Mouse (Mus musculus) cerebellum, adult 2 months (tissue): Measurements from ENCODE around the gene Mrgprg. TPM values are rescaled to one million over a fixed set of nuclear protein-coding genes. Genes with fewer than 3 reads are reported as not detected.

Experiments used
- DNase-seq, 2 experiments: peaks; one replicate each; pipeline ENCODE4 v3.0.0; 2021
- H3K27ac ChIP-seq: fragments of 200-500 bp; 2 replicates; pipeline ENCODE4 v1.5.1; 2012; ENCODE audit warnings: low read length, control low read depth, inconsistent platforms; ENCODE audit not compliant: insufficient read depth
- H3K27me3 ChIP-seq: fragments of 200-500 bp; 2 replicates; pipeline ENCODE4 v1.6.1; 2012; ENCODE audit warnings: inconsistent platforms, mild to moderate bottlenecking, low read length, moderate library complexity; ENCODE audit not compliant: control insufficient read depth, insufficient read depth
- H3K4me1 ChIP-seq: fragments of 200-500 bp; 2 replicates; pipeline ENCODE4 v1.6.1; 2011; ENCODE audit warnings: low read length; ENCODE audit not compliant: control insufficient read depth, insufficient read depth
- H3K4me3 ChIP-seq: fragments of 200-500 bp; replicated peaks from 2 replicates; pipeline ENCODE3; 2011; ENCODE audit warnings: mild to moderate bottlenecking, low read depth, low read length, control low read depth; ENCODE audit not compliant: insufficient read depth
- CTCF ChIP-seq: fragments of 200-500 bp; IDR thresholded peaks from 2 replicates; pipeline ENCODE4 v1.5.1; 2011; ENCODE audit warnings: low read depth, mild to moderate bottlenecking, control low read depth, low read length, moderate library complexity, borderline replicate concordance; ENCODE audit not compliant: insufficient read depth
- POLR2A ChIP-seq: fragments of 200-500 bp; IDR thresholded peaks from 2 replicates; pipeline ENCODE4 v1.6.1; 2011; ENCODE audit warnings: low read length, control low read depth, borderline replicate concordance; ENCODE audit not compliant: insufficient read depth
- WGBS: fragments of 180-500 bp; shearing (Covaris S2); methylation state at CpG from one replicate; pipeline ENCODE4 v1.1.7; 2018; 5-methylcytosine and 5-hydroxymethylcytosine counted together
- polyA plus RNA-seq: library from polyadenylated mRNA; depleted of rRNA; stranded (reverse); fragments of >200 nt; gene quantifications from 2 replicates; pipeline ENCODE4 v1.2.3, GENCODE M21; 2012; rRNA removed

The Mrgprg gene
- polyA plus RNA-seq, 1 experiment: not detected

DNA sequence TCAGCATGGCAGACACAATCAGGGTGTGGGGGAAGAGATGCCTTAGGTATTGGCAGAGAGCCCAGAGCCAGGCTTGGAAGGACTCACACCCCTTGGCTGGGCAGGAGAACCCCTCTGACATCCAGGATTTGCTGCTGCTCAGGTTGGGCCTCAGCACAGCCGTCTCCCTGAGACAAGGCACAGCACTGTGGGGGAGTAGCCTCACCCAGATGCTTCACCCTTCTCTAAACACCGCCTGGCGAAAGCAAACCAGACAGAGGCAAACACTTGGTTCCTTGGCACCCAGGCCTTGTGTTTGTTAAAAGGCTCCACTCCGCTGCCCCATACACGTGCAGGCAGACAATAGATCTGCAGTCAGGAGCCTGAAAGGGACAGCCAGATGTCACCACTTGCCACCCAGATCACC, 28.2 kb downstream of the Mrgprg start:
- TF ChIP-seq POLR2A: no peak
- TF ChIP-seq CTCF: no peak
- DNase-seq: no peak

DNA sequence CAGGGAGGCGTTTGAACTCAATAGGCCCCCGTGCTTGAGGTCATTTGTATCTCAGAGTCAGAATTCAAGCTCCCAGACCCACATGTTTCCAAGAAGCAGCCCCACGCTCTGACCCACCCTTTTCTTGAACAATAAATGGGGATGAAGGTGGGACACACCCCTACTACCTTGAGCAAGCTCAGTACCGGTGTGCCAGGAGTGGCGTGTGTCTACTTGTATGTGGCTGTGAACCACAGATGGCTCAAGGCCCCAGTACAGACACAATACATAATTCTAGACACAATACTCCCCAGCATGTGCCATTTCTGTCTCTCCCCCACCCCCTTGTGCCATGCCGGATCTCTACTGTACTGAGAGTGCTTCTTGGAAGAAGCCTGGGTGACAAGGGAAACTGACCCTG, 28.6 kb downstream of the Mrgprg start:
- no peak overlapping the region for H3K27ac ChIP-seq
- H3K4me3 ChIP-seq: no peak overlapping the region
- 83% methylated on average over 6 of the region's 6 CpGs for WGBS
- TF ChIP-seq CTCF: no peak
- H3K27me3 ChIP-seq: no peaks in the 10 kb centered on the region
- DNase-seq: no peak
- no peaks in the 10 kb centered on the region for H3K4me1 ChIP-seq

More for the DNA sequence above, 28.2 kb downstream of the Mrgprg start:
- Histone ChIP-seq H3K4me3 (no peak overlapping the region), H3K27me3 (no peaks in the 10 kb centered on the region), H3K27ac (no peak overlapping the region), H3K4me1 (no peaks in the 10 kb centered on the region)
- 69% methylated on average over 5 of the region's 5 CpGs for WGBS

DNA sequence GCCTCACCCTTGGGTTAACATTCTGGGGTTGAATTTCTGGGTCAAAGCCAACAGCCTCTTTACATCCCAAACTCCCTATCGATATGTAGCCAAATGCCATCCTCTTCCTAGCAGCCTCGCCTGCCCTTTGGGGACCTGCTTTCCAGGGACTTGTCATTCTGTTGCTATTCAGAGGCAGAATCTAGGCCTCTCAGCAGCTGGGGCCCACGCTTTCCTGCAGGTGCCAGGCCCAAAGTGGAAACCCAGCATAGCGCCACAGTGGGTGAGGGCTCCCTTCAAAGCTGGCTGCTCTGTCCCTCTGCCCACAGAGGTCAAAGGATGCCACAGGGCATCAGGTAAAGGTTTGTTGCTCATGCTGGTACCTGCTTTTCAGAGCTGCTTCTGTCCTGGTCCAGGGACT, 33.0 kb downstream of the Mrgprg start:
- Histone ChIP-seq H3K4me3 (no peak overlapping the region), H3K27me3 (no peaks in the 10 kb centered on the region), H3K4me1 (no peaks in the 10 kb centered on the region), H3K27ac (no peak overlapping the region)
- TF ChIP-seq CTCF (no peak), POLR2A (no peak)
- 72% methylated on average over 4 of the region's 4 CpGs for WGBS
- DNase-seq: no peak

DNA sequence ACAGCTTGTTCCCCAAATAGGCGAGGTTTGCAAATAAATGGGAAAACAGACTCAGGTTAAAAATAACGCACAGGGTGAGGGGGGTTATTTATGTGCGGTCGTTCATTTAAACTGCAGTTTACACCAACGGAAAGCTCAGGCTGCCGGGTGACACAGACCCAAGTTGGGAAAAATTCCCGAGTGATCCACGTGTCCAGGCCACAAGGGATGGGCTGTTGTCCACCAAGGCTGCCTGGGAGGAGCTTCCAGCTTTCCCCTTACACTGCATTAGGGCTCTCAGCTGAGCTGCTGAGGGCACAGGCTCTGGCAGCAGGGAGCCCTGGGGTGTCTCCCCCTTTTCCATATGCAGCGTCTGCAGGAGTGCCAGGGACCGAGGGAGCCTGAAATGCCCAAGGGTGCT, 36.9 kb downstream of the Mrgprg start:
- no peaks in the 10 kb centered on the region for H3K27me3 ChIP-seq
- no peak for DNase-seq
- no peak for TF ChIP-seq POLR2A
- no peak for TF ChIP-seq CTCF

DNA sequence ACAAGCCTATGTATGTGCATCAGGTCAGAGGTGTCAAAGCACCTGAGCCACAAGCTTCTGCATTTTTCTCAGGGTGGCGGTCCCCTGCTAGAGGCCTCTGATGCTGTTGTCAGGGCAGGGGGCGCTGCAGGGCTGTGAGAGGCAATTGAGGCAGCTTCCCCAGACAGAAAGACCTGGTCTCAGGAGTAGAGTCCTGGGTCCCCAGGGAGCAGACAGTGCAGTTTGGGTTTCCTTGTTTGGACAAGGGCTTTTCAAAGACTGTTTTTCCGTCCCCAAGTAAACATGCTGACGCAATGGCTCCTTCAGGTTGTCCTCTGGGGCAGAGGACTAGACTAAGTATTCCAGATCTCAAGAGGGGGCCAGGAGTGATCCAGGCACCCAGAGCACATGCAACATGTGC, 40.4 kb downstream of the Mrgprg start:
- WGBS: 96% methylated on average over 4 of the region's 4 CpGs

More for the DNA sequence above, 36.9 kb downstream of the Mrgprg start:
- H3K4me1 ChIP-seq: no peaks in the 10 kb centered on the region
- H3K4me3 ChIP-seq: no peak overlapping the region
- 78% methylated on average over 10 of the region's 10 CpGs for WGBS
- H3K27ac ChIP-seq: no peak overlapping the region

DNA sequence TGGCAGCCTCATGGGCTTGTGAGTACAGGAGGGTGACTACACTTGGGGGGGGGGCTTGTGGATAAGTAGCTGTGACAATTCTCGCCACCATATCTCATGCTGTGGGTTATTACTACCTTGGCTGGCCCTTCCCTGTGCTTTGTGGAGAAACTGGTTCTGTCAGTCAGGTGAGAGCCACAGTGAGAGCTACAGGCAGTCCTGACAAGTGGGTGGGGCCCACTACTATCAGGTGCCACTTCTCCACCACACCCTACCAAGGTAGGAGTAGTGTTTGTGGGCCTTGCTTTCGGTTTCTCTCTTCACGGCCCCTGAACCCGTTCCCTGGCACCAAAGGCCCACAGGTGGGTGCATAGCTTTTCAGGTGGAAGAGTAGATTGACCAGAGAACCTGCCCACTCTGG, 43.0 kb downstream of the Mrgprg start:
- 96% methylated on average over 4 of the region's 4 CpGs for WGBS
- no peak for DNase-seq
- Histone ChIP-seq H3K4me3 (no peak overlapping the region), H3K27me3 (no peaks in the 10 kb centered on the region), H3K4me1 (peaks cover 2% of the 10 kb centered on the region; the same call in 1 of the 2 replicates), H3K27ac (no peak overlapping the region)
- no peak for TF ChIP-seq POLR2A
- TF ChIP-seq CTCF: no peak

More for the DNA sequence above, 40.4 kb downstream of the Mrgprg start:
- Histone ChIP-seq H3K27ac (no peak overlapping the region), H3K27me3 (no peaks in the 10 kb centered on the region), H3K4me1 (peaks cover 2% of the 10 kb centered on the region; the same call in 1 of the 2 replicates), H3K4me3 (no peak overlapping the region)
- TF ChIP-seq POLR2A (no peak), CTCF (no peak)
- DNase-seq: no peak

DNA sequence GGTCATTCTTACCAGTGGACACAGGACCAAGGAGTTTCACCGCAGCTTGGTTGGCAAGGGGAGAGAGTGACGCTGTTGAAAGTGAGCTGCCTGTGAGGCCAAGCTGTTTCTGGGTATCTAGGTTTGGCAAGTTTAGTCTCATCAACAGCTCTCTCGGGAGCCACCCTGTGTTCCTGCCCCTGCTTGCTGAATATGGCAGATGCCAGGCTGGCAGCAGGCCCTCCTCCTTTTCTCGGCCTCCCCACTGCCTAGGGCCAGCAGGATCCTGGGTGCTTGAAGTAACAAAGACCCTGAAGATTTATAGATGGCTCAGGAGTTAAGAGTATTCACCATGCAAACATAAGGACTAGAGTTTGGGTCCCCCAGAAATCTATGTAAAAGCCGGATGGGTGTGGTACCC, 44.1 kb downstream of the Mrgprg start:
- peaks cover 2% of the 10 kb centered on the region; the same call in 1 of the 2 replicates for H3K4me1 ChIP-seq
- no peaks in the 10 kb centered on the region for H3K27me3 ChIP-seq
- no peak for TF ChIP-seq CTCF
- TF ChIP-seq POLR2A: no peak
- no peak overlapping the region for H3K4me3 ChIP-seq
- WGBS: 40% methylated on average over 5 of the region's 5 CpGs
- no peak for DNase-seq
- no peak overlapping the region for H3K27ac ChIP-seq

DNA sequence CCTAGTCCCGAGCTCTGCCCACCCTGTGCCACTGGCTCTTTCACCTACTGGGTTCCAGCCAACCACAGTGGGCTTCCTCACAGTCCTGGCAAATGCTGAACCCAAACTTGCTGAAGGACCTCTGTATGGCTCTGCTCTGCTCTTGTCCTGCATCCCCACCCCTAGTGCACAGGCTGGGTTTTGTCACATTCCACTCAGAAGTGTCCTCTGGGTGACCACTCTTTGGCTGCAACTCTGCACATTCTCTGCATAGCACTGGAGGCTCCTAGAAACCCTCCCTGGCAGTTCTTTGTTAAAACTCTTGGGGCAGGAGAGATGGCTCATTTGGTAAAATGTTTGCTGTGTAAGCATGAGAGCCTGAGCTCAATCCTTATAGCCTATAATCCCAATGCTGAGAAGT, 49.0 kb downstream of the Mrgprg start:
- Histone ChIP-seq H3K27ac (no peak overlapping the region), H3K27me3 (no peaks in the 10 kb centered on the region), H3K4me3 (no peak overlapping the region), H3K4me1 (peaks cover 2% of the 10 kb centered on the region; the same call in 1 of the 2 replicates)
- WGBS: 71% methylated on average over 1 of the region's 1 CpGs
- TF ChIP-seq POLR2A (no peak), CTCF (no peak)
- DNase-seq: no peak

Other genes starting within 250 kb of the Mrgprg start
- gene Nap1l4, start 217.9 kb downstream of the Mrgprg start, polyA plus RNA-seq: 164 and 185 TPM in 2 replicates
- 46.2 and 50.1 TPM in 2 replicates for gene Cars, start 166.9 kb downstream of the Mrgprg start, polyA plus RNA-seq
- 0.05 TPM in 2 replicates for gene Tnfrsf26, start 138.3 kb downstream of the Mrgprg start, polyA plus RNA-seq
- gene Tnfrsf22, start 117.3 kb downstream of the Mrgprg start, polyA plus RNA-seq: 3.6 and 3.8 TPM in 2 replicates
- 1.5 and 3.1 TPM in 2 replicates for gene Tnfrsf23, start 81.1 kb downstream of the Mrgprg start, polyA plus RNA-seq
- gene Osbpl5, start 10.0 kb downstream of the Mrgprg start, polyA plus RNA-seq: 32.4 and 35.6 TPM in 2 replicates
- 4.0 and 4.4 TPM in 2 replicates for gene Mrgpre, start 17.5 kb upstream of the Mrgprg start, polyA plus RNA-seq
- gene Nadsyn1, start 55.9 kb upstream of the Mrgprg start, polyA plus RNA-seq: 10.8 and 12.5 TPM in 2 replicates
- gene Dhcr7, start 56.2 kb upstream of the Mrgprg start, polyA plus RNA-seq: 70.7 and 79.2 TPM in 2 replicates
- not detected in 2 replicates for gene Gm498, start 99.8 kb upstream of the Mrgprg start, polyA plus RNA-seq
- gene Shank2, start 234.9 kb upstream of the Mrgprg start, polyA plus RNA-seq: 46.3 and 53.6 TPM in 2 replicates